Mouse (Mus musculus): Measurements from ENCODE around the gene Aldoc.

Gene Aldoc

GRCm38 (mm10) chr11:78332676-78333075 lies 9.9 kb downstream of the Aldoc start:
- no peak for DNase-seq (ENCODE audit: low spot score)

GRCm38 (mm10) chr11:78333992-78334391 lies 11.2 kb downstream of the Aldoc start:
- no peak for DNase-seq (ENCODE audit: low spot score)

- no peak for DNase-seq (ENCODE audit: low spot score)
Observed at GRCm38 (mm10) chr11:78337040-78337439, 14.3 kb downstream of the Aldoc start.

DNA sequence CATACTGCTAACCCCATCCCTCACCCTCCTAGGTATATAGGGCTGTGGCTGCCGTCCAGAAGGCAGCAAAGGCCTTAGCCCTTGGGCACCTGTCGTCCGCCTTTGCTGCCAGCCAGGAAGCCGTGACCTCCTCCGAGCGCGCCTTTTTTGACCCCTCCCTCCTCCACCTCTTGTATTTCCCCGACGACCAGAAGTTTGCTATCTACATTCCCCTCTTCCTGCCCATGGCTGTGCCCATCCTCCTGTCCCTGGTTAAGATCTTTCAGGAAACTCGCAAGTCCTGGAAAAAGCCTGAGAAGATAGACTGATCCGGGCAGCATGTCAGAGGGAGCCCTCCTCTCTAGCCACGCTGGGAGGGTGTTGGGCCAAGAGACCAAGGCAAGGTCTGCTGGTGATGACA lies 18.9 kb downstream of the Aldoc start:
- DNase-seq (ENCODE audit: low spot score) = no peak

DNA sequence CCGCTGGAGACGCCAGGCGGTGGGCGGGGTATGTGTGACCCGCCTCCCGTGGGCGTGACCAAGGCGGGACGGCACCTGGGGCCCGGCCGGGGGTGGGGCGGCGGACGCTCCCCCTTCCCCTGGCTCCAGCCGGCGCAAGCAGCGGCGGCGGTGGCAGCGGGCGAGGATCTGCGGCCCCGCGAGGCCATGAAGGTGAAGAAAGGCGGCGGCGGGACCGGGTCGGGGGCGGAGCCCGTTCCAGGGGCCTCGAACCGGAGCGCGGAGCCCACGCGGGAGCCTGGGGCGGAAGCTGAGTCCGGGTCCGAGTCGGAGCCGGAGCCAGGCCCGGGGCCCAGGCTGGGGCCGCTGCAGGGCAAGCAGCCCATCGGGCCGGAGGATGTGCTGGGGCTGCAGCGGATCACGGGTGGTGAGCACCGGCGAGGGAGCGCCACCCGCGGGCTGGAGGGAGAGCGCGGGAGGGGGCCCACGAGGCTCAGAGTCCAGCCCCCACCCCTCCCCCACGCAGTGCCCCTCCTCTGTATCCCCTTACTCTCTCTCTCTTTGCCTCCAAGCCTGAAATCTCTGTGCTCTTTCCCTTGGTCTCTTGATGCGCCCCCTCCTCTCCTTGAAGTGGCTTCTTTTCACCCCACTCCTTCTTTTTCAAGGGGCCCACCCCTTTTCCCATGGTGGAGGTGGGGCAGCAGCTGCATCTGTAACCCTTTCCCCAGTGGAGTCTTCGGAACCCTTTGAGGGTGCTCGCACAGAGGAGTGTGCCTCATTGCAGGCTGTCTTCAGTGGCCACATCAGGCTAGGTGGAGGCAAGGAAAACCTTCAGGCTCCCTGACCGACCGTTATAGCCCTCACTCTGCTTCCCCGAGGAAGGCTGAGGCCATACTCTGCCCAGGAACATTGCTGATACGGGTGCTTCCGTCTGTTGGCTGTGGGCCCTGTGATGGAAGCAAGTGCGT lies 20.9 kb downstream of the Aldoc start, which contains the start of gene Unc119:
Gene Unc119 (plus strand): TSS at position 102 of the 947 bp plus-strand sequence.
- DNase-seq (ENCODE audit: low spot score) = peak; percentile 65

DNA sequence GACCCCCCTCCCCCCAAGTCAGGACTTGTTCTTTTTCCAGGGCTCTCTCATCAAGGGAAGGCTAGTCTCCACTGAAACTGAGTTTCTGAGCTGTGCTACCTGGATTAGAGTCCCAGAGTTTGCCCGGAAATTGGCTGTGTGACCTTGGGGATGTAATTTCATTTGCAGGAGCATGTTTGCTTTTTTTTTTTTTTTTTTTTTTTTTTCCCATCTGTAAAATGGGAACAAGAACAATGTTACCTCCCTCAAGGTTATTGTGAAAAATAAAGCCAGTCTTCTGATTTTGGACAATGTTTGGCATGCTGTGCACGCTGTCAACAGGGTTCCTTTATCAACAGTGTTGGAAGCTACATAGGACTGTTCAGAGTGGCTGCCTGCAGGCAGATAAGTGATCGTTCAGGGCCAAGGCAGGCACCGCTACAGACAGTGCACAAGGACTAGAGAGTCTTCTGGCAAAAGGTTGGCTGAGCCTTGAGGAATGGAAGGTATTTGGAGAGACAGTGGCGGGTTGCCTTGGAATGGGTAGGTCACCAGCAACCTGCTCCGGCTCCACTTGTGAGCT lies 21.6 kb downstream of the Aldoc start:
- DNase-seq (ENCODE audit: low spot score) = peak; percentile 64

GRCm38 (mm10) chr11:78344890-78345715 lies 22.3 kb downstream of the Aldoc start:
- DNase-seq (ENCODE audit: low spot score) = no peak

DNA sequence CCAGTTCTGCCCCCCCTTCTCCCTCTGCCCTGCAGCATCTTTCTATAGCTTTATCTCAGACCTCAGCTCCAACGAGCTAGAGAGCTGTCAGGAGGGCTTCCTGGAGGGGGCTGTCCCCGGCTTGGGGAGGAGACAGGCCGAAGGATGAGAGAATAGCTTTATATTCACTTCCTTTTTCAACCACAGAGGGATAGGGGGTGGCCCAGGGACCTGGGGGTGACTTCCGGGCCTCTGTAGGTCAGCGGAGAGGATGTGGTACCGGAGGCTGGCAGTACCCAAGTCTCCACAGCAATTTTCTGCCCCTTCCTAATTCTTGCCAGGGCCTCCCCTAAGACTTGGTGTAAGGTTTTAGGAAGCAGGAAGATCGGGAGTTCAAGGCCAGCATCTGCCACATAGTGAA lies 23.0 kb downstream of the Aldoc start:
- DNase-seq (ENCODE audit: low spot score) = no peak

GRCm38 (mm10) chr11:78346326-78347069 lies 23.7 kb downstream of the Aldoc start:
- DNase-seq (ENCODE audit: low spot score) = no peak

GRCm38 (mm10) chr11:78347070-78347754 lies 24.4 kb downstream of the Aldoc start:
- DNase-seq (ENCODE audit: low spot score) = peak; percentile 85

DNA sequence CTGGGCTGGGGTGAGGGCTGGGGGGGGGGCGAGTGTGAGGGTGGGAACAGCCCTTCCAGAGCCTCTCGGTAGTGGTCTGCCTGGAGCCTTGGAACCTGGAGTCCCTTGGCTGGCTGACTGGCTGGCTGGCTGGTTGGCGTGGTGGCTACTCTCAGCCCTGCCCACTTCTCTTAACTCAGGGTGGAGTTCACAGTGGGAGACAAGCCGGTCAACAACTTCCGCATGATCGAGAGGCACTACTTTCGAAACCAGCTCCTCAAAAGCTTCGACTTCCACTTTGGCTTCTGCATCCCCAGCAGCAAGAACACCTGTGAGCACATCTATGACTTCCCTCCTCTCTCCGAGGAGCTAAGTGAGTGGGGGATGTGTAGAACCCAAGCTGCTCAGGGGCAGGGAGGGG lies 25.1 kb downstream of the Aldoc start:
- DNase-seq (ENCODE audit: low spot score) = no peak

- DNase-seq (ENCODE audit: low spot score) = no peak
Observed at GRCm38 (mm10) chr11:78348474-78348873, 25.7 kb downstream of the Aldoc start.

DNA sequence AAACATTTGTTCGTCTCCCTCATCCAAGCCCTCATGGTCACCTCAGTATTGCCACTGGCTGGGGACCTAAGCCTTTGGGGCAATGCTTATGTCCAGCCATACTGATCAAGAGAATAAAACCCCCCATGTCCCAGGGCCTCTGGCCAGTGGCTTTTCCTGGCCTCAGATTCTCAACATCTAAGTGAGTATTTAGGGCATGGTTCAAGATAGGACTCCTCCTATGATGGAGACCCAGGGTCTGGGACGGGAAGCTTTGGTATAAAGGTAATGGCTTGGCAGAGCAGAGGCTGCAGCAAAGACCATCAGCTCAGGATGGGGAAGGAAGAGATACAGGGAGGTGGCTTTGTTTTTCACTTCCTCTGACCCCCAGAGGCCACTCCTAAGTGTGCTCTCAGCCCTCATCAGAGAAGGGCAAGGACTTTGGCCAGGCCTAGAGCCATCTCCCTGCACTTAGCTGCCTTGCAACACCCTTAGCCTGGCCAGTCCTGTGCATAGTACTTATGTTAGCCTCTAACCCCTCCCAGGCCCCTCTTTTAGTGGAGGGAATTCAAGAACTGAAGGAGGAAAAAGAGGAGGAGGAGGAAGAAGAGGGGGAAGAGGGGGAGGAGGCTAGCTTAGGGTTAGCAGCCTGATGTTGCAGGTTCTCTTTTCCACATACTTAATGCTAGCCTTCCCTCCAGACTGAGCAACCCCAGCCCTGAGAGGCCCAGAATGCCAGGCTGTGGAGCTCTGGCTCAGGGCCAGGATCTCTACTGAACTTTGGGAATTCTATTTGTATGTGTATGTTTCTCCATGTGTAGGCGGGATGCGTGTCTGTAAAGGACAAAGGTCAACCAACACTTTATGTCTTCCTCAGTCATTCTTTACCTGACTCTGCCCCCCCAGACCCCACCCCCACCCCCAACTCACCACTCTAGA lies 26.9 kb downstream of the Aldoc start:
- no peak for DNase-seq (ENCODE audit: low spot score)

DNA sequence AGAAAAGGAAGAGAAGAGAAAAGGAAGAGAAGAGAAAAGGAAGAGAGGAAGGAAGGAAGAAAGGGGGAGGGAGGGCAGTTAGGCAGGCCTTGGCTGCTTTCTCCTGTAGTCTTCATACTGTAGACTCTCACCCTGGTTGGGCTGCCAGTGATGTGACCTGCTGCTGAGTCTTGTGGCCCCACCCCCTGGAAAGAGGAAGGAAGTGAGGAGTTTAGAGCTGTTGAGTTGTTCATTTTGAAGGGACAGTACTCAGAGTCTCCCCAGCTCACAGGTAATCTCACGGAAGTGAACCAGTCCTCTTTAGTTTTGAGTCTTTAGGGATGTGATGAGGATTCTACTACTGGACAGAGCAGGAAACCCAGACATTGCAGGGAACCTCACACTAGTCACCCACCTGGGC lies 30.3 kb downstream of the Aldoc start:
- DNase-seq (ENCODE audit: low spot score) = no peak

DNA sequence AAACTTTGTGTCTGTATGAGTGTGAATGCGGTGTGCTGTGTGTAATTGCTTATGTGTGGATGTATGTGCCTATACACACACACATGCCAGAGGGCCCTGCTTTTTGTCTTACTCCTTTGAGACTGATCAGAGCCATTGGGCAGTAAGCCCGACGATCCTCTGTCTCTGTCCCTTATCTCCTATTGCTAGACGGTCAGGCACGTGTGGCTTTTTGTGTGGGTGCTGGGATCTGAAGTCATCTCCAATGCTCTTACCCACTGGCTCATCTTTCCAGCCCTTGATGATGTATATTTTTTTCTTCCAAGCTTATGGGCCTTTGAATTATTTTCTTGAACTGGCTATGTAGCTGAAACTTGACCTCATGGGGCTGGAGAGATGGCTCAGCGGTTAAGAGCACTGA lies 32.1 kb downstream of the Aldoc start:
- no peak for DNase-seq (ENCODE audit: low spot score)

- DNase-seq (ENCODE audit: low spot score) = peak; percentile 55
Observed at GRCm38 (mm10) chr11:78355471-78356238, 32.9 kb downstream of the Aldoc start.

GRCm38 (mm10) chr11:78358330-78359007 lies 35.7 kb downstream of the Aldoc start:
- peak; percentile 51 for DNase-seq (ENCODE audit: low spot score)

DNA sequence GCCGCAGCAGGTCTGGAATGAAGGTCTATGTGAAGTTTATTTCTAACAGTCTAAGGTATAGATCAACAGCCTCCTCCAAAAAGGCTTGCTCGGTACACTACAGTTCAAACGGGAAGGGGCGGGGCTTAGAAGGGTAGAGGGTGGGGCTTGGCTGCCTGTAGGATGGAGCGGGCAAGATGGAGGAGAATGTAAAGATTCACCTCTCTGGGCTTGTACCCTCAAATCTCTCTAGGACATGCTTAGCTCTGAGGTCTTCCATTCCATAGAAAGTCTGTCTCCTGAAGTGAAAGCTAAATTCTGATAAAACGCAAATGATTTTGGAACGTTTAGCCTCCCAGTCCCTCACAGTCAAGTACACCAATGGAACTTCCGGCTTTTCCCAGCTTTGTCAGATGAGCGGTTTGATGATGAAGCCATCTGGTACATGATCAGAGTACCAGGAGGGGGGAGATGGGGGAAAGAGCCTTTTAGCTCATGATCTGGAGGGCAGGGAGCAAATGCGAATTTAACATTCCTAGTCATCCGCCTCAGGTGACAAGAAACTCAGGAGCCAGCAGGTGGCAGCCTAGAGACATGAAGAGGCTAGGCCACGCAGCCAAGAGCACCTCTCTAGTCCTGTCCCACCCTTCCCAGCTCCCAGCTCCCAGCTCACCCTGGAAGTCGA lies 37.5 kb downstream of the Aldoc start:
- peak; percentile 77 for DNase-seq (ENCODE audit: low spot score)

Data from c-Kit-positive CD71-positive TER-119-positive erythroid progenitor cells, embryonic 14.5 days (primary cell).